ENCODE assay signal across 9 mouse cellular contexts in the genomic region with DNA sequence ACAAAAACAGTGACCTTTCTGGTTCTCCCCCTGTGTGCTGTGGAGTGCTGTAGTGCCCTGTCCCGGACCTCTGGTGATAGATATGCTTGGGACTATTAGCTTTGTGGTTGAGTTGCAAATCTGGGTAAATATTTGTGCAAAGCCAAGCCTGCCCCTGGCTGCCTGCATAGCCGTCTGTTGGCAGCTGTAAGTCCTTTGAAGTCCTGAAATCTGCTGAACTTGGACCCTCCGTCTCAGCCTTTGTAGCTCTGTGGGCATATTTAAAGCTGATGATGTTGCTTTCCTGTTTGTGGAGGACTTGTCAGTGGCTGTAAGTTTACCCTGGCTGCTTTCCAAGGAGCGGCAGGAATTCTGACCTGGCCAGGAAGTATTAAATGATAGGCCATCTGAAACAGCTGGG.
DNase-seq lines count a peak whose midpoint lies in the region; ATAC-seq and TF ChIP-seq lines count a peak whose summit lies in the region.
"Had no signal": no experiment of that assay in that cellular context is flagged by ENCODE, and none has a peak within 500 bp of the region (broad histone marks: within the 10 kb centered on the region; RNA-seq: fewer than 3 reads in every experiment).

No protein-coding gene starts in this region.

- H3K4me3 ChIP-seq in hindbrain, postnatal 0 days (ENCODE audit: low read length), result no peak overlapping the region
- H3K4me3 ChIP-seq in hindbrain, embryonic 11.5 days (ENCODE audit: low read depth, low read length), result no peak overlapping the region
- no peak overlapping the region for H3K4me3 ChIP-seq in limb, embryonic 10.5 days

- no peaks in the 10 kb centered on the region for H3K9me3 ChIP-seq in hindbrain, postnatal 0 days (ENCODE audit: low read length)
- H3K9me3 ChIP-seq in hindbrain, embryonic 11.5 days (ENCODE audit: control insufficient read depth, low read length), result no peaks in the 10 kb centered on the region
- H3K9me3 ChIP-seq in limb, embryonic 10.5 days (replicated peaks), result no peaks in the 10 kb centered on the region

- H3K4me2 ChIP-seq in hindbrain, postnatal 0 days (ENCODE audit: low read depth, low read length), result no peak overlapping the region
- no peak overlapping the region for H3K4me2 ChIP-seq in hindbrain, embryonic 11.5 days (replicated peaks; ENCODE audit: low read depth, low read length)

- DNase-seq in hindbrain, postnatal 0 days (ENCODE audit: low spot score), result no peak
- DNase-seq in hindbrain, embryonic 11.5 days (ENCODE audit: low spot score), result no peak
- peak; percentile 72 for DNase-seq in fibroblast of lung, adult 2 months (ENCODE audit: low read depth)
- no peak for DNase-seq in limb, embryonic 10.5 days (ENCODE audit: low spot score)
- DNase-seq in lung, postnatal 4 days, result peak; percentile 34 to 68
- DNase-seq in gastrocnemius, postnatal 25 days, result no peak
- no peak for DNase-seq in ovary, postnatal 14 days (ENCODE audit: low spot score)
- DNase-seq in ovary, adult 18-20 months (ENCODE audit: low spot score), result no peak
- DNase-seq: forebrain, postnatal 0 days had no signal

- H3K27me3 ChIP-seq in hindbrain, postnatal 0 days (ENCODE audit: insufficient read depth, low read length), result no peaks in the 10 kb centered on the region
- no peaks in the 10 kb centered on the region for H3K27me3 ChIP-seq in hindbrain, embryonic 11.5 days (ENCODE audit: control insufficient read depth, insufficient read depth, low read length)
- no peaks in the 10 kb centered on the region for H3K27me3 ChIP-seq in limb, embryonic 10.5 days (ENCODE audit: low read depth, poor library complexity, severe bottlenecking)

- no peak overlapping the region for H3K27ac ChIP-seq in hindbrain, postnatal 0 days
- no peak overlapping the region for H3K27ac ChIP-seq in hindbrain, embryonic 11.5 days (ENCODE audit: low read depth, low read length)
- peak overlapping the region; percentile 16; the same call in 1 of the 2 replicates for H3K27ac ChIP-seq in limb, embryonic 10.5 days

- H3K9ac ChIP-seq in hindbrain, postnatal 0 days (replicated peaks; ENCODE audit: low read length), result 0 out of 2 replicates have a peak overlapping the region, but pooled peaks have one; percentile 23
- H3K9ac ChIP-seq in hindbrain, embryonic 11.5 days (ENCODE audit: low read depth, low read length), result no peak overlapping the region
- H3K9ac ChIP-seq: forebrain, postnatal 0 days had no signal

- TF ChIP-seq CTCF in hindbrain, postnatal 0 days (IDR thresholded peaks at IDR 0.05; ENCODE audit: low read depth), result no peak

- 26% methylated on average over 4 of the region's 4 CpGs for WGBS in hindbrain, postnatal 0 days
- 58% methylated on average over 4 of the region's 4 CpGs for WGBS in hindbrain, embryonic 11.5 days
- 23% methylated on average over 4 of the region's 4 CpGs for WGBS in limb, embryonic 10.5 days

- no peak for ATAC-seq in hindbrain, postnatal 0 days
- ATAC-seq in hindbrain, embryonic 11.5 days (ENCODE audit: low FRiP score), result no peak
- ATAC-seq: forebrain, postnatal 0 days had no signal

- no peaks in the 10 kb centered on the region for H3K4me1 ChIP-seq in hindbrain, postnatal 0 days (ENCODE audit: insufficient read depth, low read length)
- H3K4me1 ChIP-seq in hindbrain, embryonic 11.5 days (replicated peaks; ENCODE audit: control insufficient read depth, insufficient read depth, low read length), result no peaks in the 10 kb centered on the region
- H3K4me1 ChIP-seq in limb, embryonic 10.5 days, result peaks cover 56% of the 10 kb centered on the region

- no peaks in the 10 kb centered on the region for H3K36me3 ChIP-seq in hindbrain, postnatal 0 days (ENCODE audit: insufficient read depth, low read length)
- H3K36me3 ChIP-seq in hindbrain, embryonic 11.5 days (ENCODE audit: control insufficient read depth, insufficient read depth, low read length), result no peaks in the 10 kb centered on the region
- no peaks in the 10 kb centered on the region for H3K36me3 ChIP-seq in limb, embryonic 10.5 days

Comparison
In these comparisons a context has a peak if more than half of its experiments do, and no peak if none do; other contexts are left out.
1. DNase-seq: peak in fibroblast of lung, adult 2 months (single experiment) and lung, postnatal 4 days (2 of 2); none in hindbrain, postnatal 0 days (single experiment), hindbrain, embryonic 11.5 days (single experiment), limb, embryonic 10.5 days (single experiment), gastrocnemius, postnatal 25 days (single experiment), ovary, postnatal 14 days (single experiment) and ovary, adult 18-20 months (single experiment).